In genomic region chr13:48662431-48663143, GRCm38 (mm10) we compare ENCODE assay signal across 9 mouse cellular contexts. TPM values are rescaled to one million over a fixed set of nuclear protein-coding genes. Genes with fewer than 3 reads are reported as not detected.
DNase-seq lines count a peak whose midpoint lies in the region; ATAC-seq and TF ChIP-seq lines count a peak whose summit lies in the region.
"Had no signal": no experiment of that assay in that cellular context is flagged by ENCODE, and none has a peak within 500 bp of the region (broad histone marks: within the 10 kb centered on the region; RNA-seq: fewer than 3 reads in every experiment).

Gene Barx1, plus strand, starts transcription at chr13:48662998.

- TF ChIP-seq EP300 in ES-Bruce4 (IDR thresholded peaks at IDR 0.05; ENCODE audit: insufficient read depth, low read depth, low read length): no peak

- peak within 1 kb of the TSS; percentile 53 for H3K4me2 ChIP-seq in forebrain, postnatal 0 days (ENCODE audit: low read depth)
- 0 out of 2 replicates have a peak within 1 kb of the TSS, but pooled peaks have one; percentile 30 for H3K4me2 ChIP-seq in liver, embryonic 16.5 days (ENCODE audit: low read depth, low read length)

- no peak for DNase-seq in ES-E14 (ENCODE audit: low read depth, low spot score)
- no peak for DNase-seq in forebrain, postnatal 0 days
- no peak for DNase-seq in cerebellum, adult 2 months
- DNase-seq in c-Kit-positive CD71-positive TER-119-positive erythroid progenitor cells, embryonic 14.5 days (ENCODE audit: low spot score): no peak
- DNase-seq in adrenal gland, postnatal 25 days: no peak
- DNase-seq in thymus, adult 2 months: no peak

- 3% methylated on average over 38 of the region's 73 CpGs for WGBS in forebrain, postnatal 0 days
- 1% methylated on average over 53 of the region's 73 CpGs for WGBS in liver, embryonic 16.5 days (ENCODE audit: insufficient replicate concordance)
- WGBS in cerebellum, adult 2 months: 1% methylated on average over 70 of the region's 73 CpGs
- 9% methylated on average over 73 of the region's 73 CpGs for WGBS in thymus, adult 2 months

- no peak for TF ChIP-seq CTCF in ES-Bruce4 (IDR thresholded peaks at IDR 0.05; ENCODE audit: low read depth, low read length)
- TF ChIP-seq CTCF in forebrain, postnatal 0 days (IDR thresholded peaks at IDR 0.05; ENCODE audit: low read depth): no peak
- no peak for TF ChIP-seq CTCF in cerebellum, adult 2 months (IDR thresholded peaks at IDR 0.05; ENCODE audit: borderline replicate concordance, insufficient read depth, low read depth, low read length)
- no peak for TF ChIP-seq CTCF in thymus, adult 2 months (IDR thresholded peaks at IDR 0.05; ENCODE audit: borderline replicate concordance, control insufficient read depth, extremely low read depth, insufficient read depth, low read length, poor library complexity)

- peak within 1 kb of the TSS; percentile 60 for H3K4me3 ChIP-seq in ES-Bruce4 (ENCODE audit: low read depth, low read length)
- H3K4me3 ChIP-seq in ES-E14 (ENCODE audit: insufficient read depth in 1 of 2, low read depth in 1 of 2, low read length in 2 of 2, poor library complexity in 1 of 2, severe bottlenecking in 1 of 2): peak within 1 kb of the TSS; percentile 20 to 60; a peak in 3 of 4 replicates
- peak within 1 kb of the TSS; percentile 30 for H3K4me3 ChIP-seq in forebrain, postnatal 0 days (ENCODE audit: low read depth, low read length)
- peak within 1 kb of the TSS; percentile 21 for H3K4me3 ChIP-seq in liver, embryonic 16.5 days (ENCODE audit: low read depth, low read length)
- H3K4me3 ChIP-seq in cerebellum, adult 2 months (replicated peaks; ENCODE audit: insufficient read depth, low read depth, low read length): no peak within 1 kb of the TSS
- H3K4me3 ChIP-seq in thymus, adult 2 months (ENCODE audit: control insufficient read depth, insufficient read depth, low read length): no peak within 1 kb of the TSS
- H3K4me3 ChIP-seq: erythroblast, embryonic 14.5 days had no signal

- H3K9ac ChIP-seq in ES-Bruce4 (ENCODE audit: low read depth, poor library complexity, severe bottlenecking) (peak within 1 kb of the TSS; percentile 44; the same call in 1 of the 2 replicates), ES-E14 (ENCODE audit: insufficient read depth, low read depth, low read length, poor library complexity, severe bottlenecking) (no peak within 1 kb of the TSS)
- H3K9ac ChIP-seq in forebrain, postnatal 0 days: no peak within 1 kb of the TSS
- no peak within 1 kb of the TSS for H3K9ac ChIP-seq in liver, embryonic 16.5 days (ENCODE audit: low read depth, low read length)

- H3K9me3 ChIP-seq in ES-Bruce4 (replicated peaks; ENCODE audit: control insufficient read depth, insufficient read depth, low read length, poor library complexity, severe bottlenecking): no peaks in the 10 kb centered on the region
- no peaks in the 10 kb centered on the region for H3K9me3 ChIP-seq in ES-E14 (ENCODE audit: control insufficient read depth, insufficient read depth, low read depth, low read length)
- no peaks in the 10 kb centered on the region for H3K9me3 ChIP-seq in forebrain, postnatal 0 days (ENCODE audit: low read length)
- no peaks in the 10 kb centered on the region for H3K9me3 ChIP-seq in liver, embryonic 16.5 days (replicated peaks; ENCODE audit: control insufficient read depth, low read length)

- H3K27me3 ChIP-seq in ES-Bruce4 (ENCODE audit: control insufficient read depth, insufficient read depth, low read length, poor library complexity, severe bottlenecking): peaks cover 57% of the 10 kb centered on the region
- H3K27me3 ChIP-seq in forebrain, postnatal 0 days (ENCODE audit: insufficient read depth, low read length): peaks cover 76% of the 10 kb centered on the region
- H3K27me3 ChIP-seq in liver, embryonic 16.5 days (ENCODE audit: control insufficient read depth, insufficient read depth, low read depth, low read length): peaks cover 100% of the 10 kb centered on the region
- H3K27me3 ChIP-seq in cerebellum, adult 2 months (ENCODE audit: control insufficient read depth, insufficient read depth, low read length): peaks cover 39% of the 10 kb centered on the region; the same call in 1 of the 2 replicates
- H3K27me3 ChIP-seq in thymus, adult 2 months (ENCODE audit: control insufficient read depth, insufficient read depth, low read length): peaks cover 64% of the 10 kb centered on the region

- no peak within 1 kb of the TSS for H3K27ac ChIP-seq in ES-Bruce4 (ENCODE audit: insufficient read depth, low read length)
- H3K27ac ChIP-seq in ES-E14 (ENCODE audit: insufficient read depth, low read depth, low read length, poor library complexity, severe bottlenecking): no peak within 1 kb of the TSS
- H3K27ac ChIP-seq in forebrain, postnatal 0 days (ENCODE audit: low read depth, low read length): no peak within 1 kb of the TSS
- no peak within 1 kb of the TSS for H3K27ac ChIP-seq in liver, embryonic 16.5 days (ENCODE audit: low read length)
- H3K27ac ChIP-seq in cerebellum, adult 2 months (ENCODE audit: insufficient read depth, low read length): no peak within 1 kb of the TSS
- H3K27ac ChIP-seq in thymus, adult 2 months (ENCODE audit: control insufficient read depth, insufficient read depth, low read length): no peak within 1 kb of the TSS

- H3K36me3 ChIP-seq in ES-Bruce4 (ENCODE audit: control insufficient read depth, insufficient read depth, low read length, poor library complexity, severe bottlenecking) (no peaks in the 10 kb centered on the region), ES-E14 (ENCODE audit: control insufficient read depth, insufficient read depth, low read length, poor library complexity, severe bottlenecking) (no peaks in the 10 kb centered on the region)
- no peaks in the 10 kb centered on the region for H3K36me3 ChIP-seq in forebrain, postnatal 0 days (ENCODE audit: insufficient read depth)
- no peaks in the 10 kb centered on the region for H3K36me3 ChIP-seq in liver, embryonic 16.5 days (ENCODE audit: control insufficient read depth, insufficient read depth)
- H3K36me3 ChIP-seq in thymus, adult 2 months (ENCODE audit: control insufficient read depth, insufficient read depth, low read length): no peaks in the 10 kb centered on the region

- in situ Hi-C loops in ES-E14 (cut with MboI; ENCODE audit: low sequenced_read_pairs in 2 of 2, unreplicated experiment in 2 of 2): loop anchor here in 1 of 2 experiments (25.0 kb wide), 2 partner anchors 350 to 500 kb away; no protein-coding TSS in a partner anchor

- peak; percentile 36; the same call in 1 of the 2 replicates for ATAC-seq in forebrain, postnatal 0 days
- no peak for ATAC-seq in liver, embryonic 16.5 days (ENCODE audit: low read depth)

- TF ChIP-seq POLR2A in ES-Bruce4 (IDR thresholded peaks at IDR 0.05; ENCODE audit: insufficient read depth, low read length): no peak
- no peak for TF ChIP-seq POLR2A in cerebellum, adult 2 months (IDR thresholded peaks at IDR 0.05; ENCODE audit: borderline replicate concordance, insufficient read depth, low read length)
- TF ChIP-seq POLR2A in thymus, adult 2 months (IDR thresholded peaks at IDR 0.05; ENCODE audit: control insufficient read depth, extremely low read depth, insufficient read depth, low read length, poor library complexity): no peak

- H3K4me1 ChIP-seq in ES-Bruce4 (ENCODE audit: control insufficient read depth, insufficient read depth, low read length) (no peaks in the 10 kb centered on the region), ES-E14 (ENCODE audit: control insufficient read depth in 2 of 2, insufficient read depth in 2 of 2, low read length in 2 of 2, poor library complexity in 1 of 2) (peaks cover 0 to 4% of the 10 kb centered on the region in 2 experiments; a peak in 1 of 4 replicates)
- H3K4me1 ChIP-seq in forebrain, postnatal 0 days (ENCODE audit: insufficient read depth): no peaks in the 10 kb centered on the region
- H3K4me1 ChIP-seq in liver, embryonic 16.5 days (ENCODE audit: control insufficient read depth, low read depth, low read length): no peaks in the 10 kb centered on the region; the same call in 1 of the 2 replicates
- peaks cover 4% of the 10 kb centered on the region; the same call in 1 of the 2 replicates for H3K4me1 ChIP-seq in cerebellum, adult 2 months (ENCODE audit: control insufficient read depth, insufficient read depth, low read length)
- H3K4me1 ChIP-seq in thymus, adult 2 months (replicated peaks; ENCODE audit: control insufficient read depth, insufficient read depth, low read length): no peaks in the 10 kb centered on the region; the same call in 1 of the 2 replicates

TF ChIP-seq in ES-E14, 5 proteins besides CTCF, POLR2A, EP300 and RAD21:
- TF ChIP-seq CHD2 (IDR thresholded peaks at IDR 0.05; ENCODE audit: low read depth, low read length) (no peak), ZC3H11A (IDR thresholded peaks at IDR 0.05; ENCODE audit: borderline replicate concordance, low read depth, low read length) (no peak), HCFC1 (IDR thresholded peaks at IDR 0.05; ENCODE audit: borderline replicate concordance, insufficient read depth, low read length) (no peak), ZNF384 (IDR thresholded peaks at IDR 0.05; ENCODE audit: low read depth, low read length) (no peak), MAFK (IDR thresholded peaks at IDR 0.05; ENCODE audit: insufficient read depth, low read depth, low read length) (no peak)

RNA-seq across cellular contexts. Expression of gene Barx1, which starts in this region (rescaled TPM):
- 0.57 and 1.1 TPM in 2 replicates for polyA plus RNA-seq in ES-Bruce4 (2011; ENCODE audit: insufficient read depth, insufficient read length, low read depth, missing spikeins)
- 1.6 and 2.4 TPM in 2 replicates for total RNA-seq in ES-E14 (2012; rRNA removed)
- not detected in 2 replicates for total RNA-seq in forebrain, postnatal 0 days (2014; rRNA removed)
- not detected in 2 replicates for polyA plus RNA-seq in forebrain, postnatal 0 days (2015; fragmentation: Nextera tagmentation; extraction: Ambion mirVana)
- polyA plus RNA-seq in liver, embryonic 16.5 days (2015; fragmentation: Nextera tagmentation; extraction: Ambion mirVana): 0.19 TPM in 2 replicates
- polyA plus RNA-seq in cerebellum, adult 2 months (2012; rRNA removed): not detected in 2 replicates
- not detected in 2 replicates for total RNA-seq in adrenal gland, postnatal 25 days (2021)
- 0.41 and 1.1 TPM in 2 replicates for polyA plus RNA-seq in thymus, adult 2 months (2012; rRNA removed)
- polyA plus RNA-seq: erythroblast, embryonic 14.5 days had no signal

Comparison
In these comparisons a context has a peak if more than half of its experiments do, and no peak if none do; other contexts are left out.
1. Peak in ATAC-seq, H3K4me3 ChIP-seq and H3K4me2 ChIP-seq in forebrain, postnatal 0 days; RNA of the gene not detected or under 1 TPM.
2. H3K4me3 ChIP-seq: peak in ES-Bruce4 (single experiment), ES-E14 (2 of 2) and liver, embryonic 16.5 days (single experiment); none in cerebellum, adult 2 months (single experiment) and thymus, adult 2 months (single experiment).